Mouse (Mus musculus) embryonic facial prominence, embryonic 10.5 days (tissue): ENCODE measurements around the gene Nectin2. TPM values are rescaled to one million over a fixed set of nuclear protein-coding genes. Genes with fewer than 3 reads are reported as not detected.

Experiments
- DNase-seq: peaks from one replicate; pipeline ENCODE4 v3.0.0-alpha.2; 2017; ENCODE audit warnings: low spot score
- H3K27ac ChIP-seq: fragments of 300-500 bp; sonication (generic); replicated peaks from 2 replicates; pipeline ENCODE4 v1.5.1; 2016; ENCODE audit warnings: mild to moderate bottlenecking
- H3K27me3 ChIP-seq: fragments of 300-500 bp; sonication (generic); replicated peaks from 2 replicates; pipeline ENCODE4 v1.6.1; 2016; ENCODE audit warnings: low read depth, mild to moderate bottlenecking; ENCODE audit not compliant: poor library complexity, severe bottlenecking
- H3K36me3 ChIP-seq: fragments of 300-500 bp; sonication (generic); replicated peaks from 2 replicates; pipeline ENCODE4 v1.6.1; 2016; ENCODE audit warnings: mild to moderate bottlenecking, moderate library complexity
- H3K4me1 ChIP-seq: fragments of 300-500 bp; sonication (generic); 2 replicates; pipeline ENCODE4 v1.6.1; 2016
- H3K4me3 ChIP-seq: fragments of 300-500 bp; sonication (generic); 2 replicates; pipeline ENCODE4 v1.5.1; 2016; ENCODE audit warnings: mild to moderate bottlenecking, moderate library complexity
- H3K9me3 ChIP-seq: fragments of 300-500 bp; sonication (generic); 2 replicates; pipeline ENCODE4 v1.6.1; 2016; ENCODE audit warnings: mild to moderate bottlenecking
- WGBS: fragments of 180-500 bp; shearing (Covaris S2); methylation state at CpG from one replicate; pipeline ENCODE4 v1.1.7; 2016; 5-methylcytosine and 5-hydroxymethylcytosine counted together
- polyA plus RNA-seq: library from polyadenylated mRNA; unstranded; fragments of >200 nt; fragmentation: Nextera tagmentation; extraction: Ambion mirVana; gene quantifications from 2 replicates; pipeline ENCODE4 v1.2.1, GENCODE M21; 2016

Gene Nectin2
- polyA plus RNA-seq, 1 experiment from 2014 or later = 110 TPM

DNA sequence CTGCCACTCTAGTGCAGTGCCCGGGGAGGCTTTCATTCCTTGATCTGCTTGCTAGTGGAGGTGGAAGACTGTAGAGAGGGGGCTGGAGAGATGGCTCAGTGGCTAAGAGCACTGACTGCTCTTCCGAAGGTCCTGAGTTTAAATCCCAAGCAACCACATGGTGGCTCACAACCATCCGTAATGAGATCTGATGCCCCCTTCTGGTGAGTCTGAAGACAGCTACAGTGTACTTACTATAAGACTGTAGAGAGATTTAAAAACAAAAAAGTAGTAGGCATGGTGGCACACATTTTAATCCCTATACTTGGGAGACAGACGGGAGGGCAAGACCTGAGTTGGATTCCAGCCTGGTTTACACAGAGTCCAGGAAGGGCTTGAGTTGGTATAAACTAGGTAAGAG lies 37.9 kb downstream of the Nectin2 start:
- Histone ChIP-seq H3K4me3 (no peak overlapping the region), H3K4me1 (peaks cover 25% of the 10 kb centered on the region), H3K27ac (no peak overlapping the region), H3K27me3 (no peaks in the 10 kb centered on the region), H3K9me3 (no peaks in the 10 kb centered on the region), H3K36me3 (peaks cover 75% of the 10 kb centered on the region)
- no peak for DNase-seq
- WGBS = 82% methylated on average over 4 of the region's 4 CpGs

DNA sequence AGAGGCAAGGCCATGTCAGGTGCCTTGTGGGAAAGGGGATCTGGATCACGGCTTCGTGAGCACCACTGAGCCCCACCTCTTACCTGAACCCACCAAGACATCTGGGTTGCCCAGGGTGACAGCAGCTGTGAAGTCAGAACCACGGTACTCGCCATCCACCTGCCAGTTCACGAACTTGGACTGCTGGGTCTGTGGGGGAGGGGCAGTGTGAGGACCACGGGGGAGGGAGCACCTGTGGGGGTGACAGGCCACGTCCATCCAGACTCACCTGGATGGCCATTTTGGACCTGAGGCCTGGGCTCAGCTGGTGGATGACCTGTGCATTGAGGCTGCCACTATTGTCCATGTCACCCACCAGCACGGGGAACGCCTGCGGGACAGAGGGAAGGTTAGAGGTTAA lies 39.6 kb downstream of the Nectin2 start:
- no peaks in the 10 kb centered on the region for H3K9me3 ChIP-seq
- H3K4me1 ChIP-seq = peaks cover 15% of the 10 kb centered on the region
- no peaks in the 10 kb centered on the region for H3K27me3 ChIP-seq
- peaks cover 82% of the 10 kb centered on the region for H3K36me3 ChIP-seq
- WGBS = 94% methylated on average over 10 of the region's 10 CpGs
- no peak overlapping the region for H3K4me3 ChIP-seq
- no peak overlapping the region for H3K27ac ChIP-seq
- DNase-seq = no peak

DNA sequence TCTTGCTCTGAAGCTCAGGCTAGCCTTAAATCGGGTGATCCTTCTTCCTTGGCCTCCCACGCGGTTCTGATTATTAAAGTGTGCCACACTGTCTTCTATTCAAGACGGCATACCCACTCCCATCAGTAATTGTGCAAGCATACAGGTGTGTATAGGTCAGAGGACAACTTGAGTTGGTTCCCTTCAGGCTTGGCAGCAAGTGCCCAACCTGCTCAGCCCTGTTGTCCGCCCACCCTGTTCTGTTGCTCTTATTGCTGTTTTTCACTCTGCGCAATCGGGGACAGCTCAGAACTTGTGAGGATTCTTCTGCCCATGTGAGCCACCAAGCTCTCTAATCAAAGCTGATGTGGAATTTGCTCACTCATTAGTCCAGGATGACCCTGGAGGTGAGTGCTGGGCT lies 45.0 kb downstream of the Nectin2 start:
- Histone ChIP-seq H3K4me1 (peaks cover 14% of the 10 kb centered on the region), H3K9me3 (no peaks in the 10 kb centered on the region), H3K27ac (no peak overlapping the region), H3K27me3 (no peaks in the 10 kb centered on the region), H3K36me3 (peaks cover 88% of the 10 kb centered on the region), H3K4me3 (no peak overlapping the region)
- DNase-seq = no peak
- 91% methylated on average over 7 of the region's 7 CpGs for whole genome bisulfite sequencing

DNA sequence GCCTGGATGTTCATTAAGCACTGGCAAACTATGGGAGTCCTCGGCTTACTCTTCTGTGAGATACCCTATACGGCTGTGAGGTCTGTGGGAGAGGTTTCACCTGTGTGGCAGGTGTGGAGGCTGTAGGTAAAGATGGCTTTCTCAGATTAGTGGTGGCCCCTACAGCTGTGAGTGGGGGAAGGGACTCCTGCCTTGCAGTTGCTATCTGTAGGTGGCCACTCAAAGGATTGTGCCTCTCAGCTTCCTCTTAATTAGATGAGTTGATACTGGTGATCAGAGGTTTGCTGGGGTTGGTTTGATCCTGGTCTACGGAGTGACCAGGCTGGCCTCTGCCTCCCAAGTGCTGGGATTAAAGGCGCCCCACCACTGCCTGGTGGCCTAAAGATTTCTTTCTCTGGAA lies 45.8 kb downstream of the Nectin2 start:
- Histone ChIP-seq H3K36me3 (peaks cover 80% of the 10 kb centered on the region), H3K4me1 (peaks cover 18% of the 10 kb centered on the region), H3K4me3 (no peak overlapping the region), H3K27ac (no peak overlapping the region), H3K9me3 (no peaks in the 10 kb centered on the region), H3K27me3 (no peaks in the 10 kb centered on the region)
- WGBS = 96% methylated on average over 4 of the region's 4 CpGs
- no peak for DNase-seq

GRCm38 (mm10) chr7:19702859-19703555 lies 47.3 kb downstream of the Nectin2 start:
- Histone ChIP-seq H3K36me3 (peaks cover 66% of the 10 kb centered on the region), H3K9me3 (no peaks in the 10 kb centered on the region), H3K4me1 (peaks cover 32% of the 10 kb centered on the region), H3K27me3 (no peaks in the 10 kb centered on the region), H3K27ac (no peak overlapping the region), H3K4me3 (no peak overlapping the region)
- WGBS = 89% methylated on average over 16 of the region's 16 CpGs
- DNase-seq = no peak

DNA sequence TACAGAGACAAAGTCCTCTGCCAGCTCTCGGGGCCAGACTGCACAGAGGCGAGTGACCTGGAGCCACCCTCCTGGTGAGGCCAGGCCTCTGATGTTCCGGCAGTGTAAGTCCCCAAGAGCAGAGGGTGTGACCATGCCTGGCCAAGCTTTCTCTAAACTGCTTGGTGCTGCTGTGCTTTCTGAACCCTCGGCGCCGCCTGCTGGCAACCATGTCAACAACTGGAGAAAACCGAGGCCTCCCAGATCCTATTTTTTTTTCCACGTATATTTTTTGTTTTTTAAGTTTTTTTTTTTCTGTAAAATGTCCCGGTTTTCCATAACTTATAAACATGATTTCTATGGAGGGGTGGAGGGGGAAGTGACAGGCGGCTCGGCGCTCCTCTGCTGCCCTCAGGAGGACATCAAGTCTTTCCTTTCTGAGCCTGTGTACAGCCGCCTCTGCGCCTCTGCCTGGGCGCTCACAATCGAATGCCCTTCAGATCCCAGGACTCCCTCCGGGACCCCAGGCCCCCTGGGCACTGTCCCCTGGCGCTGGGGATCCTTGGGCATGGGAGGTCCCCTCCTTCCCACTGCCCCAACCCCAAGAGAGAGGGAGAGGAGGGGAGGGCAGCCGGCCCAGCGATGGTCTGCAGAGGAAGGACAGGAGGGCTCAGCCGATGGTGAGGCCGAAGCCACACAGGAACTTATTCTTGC lies 49.1 kb downstream of the Nectin2 start:
- 29% methylated on average over 22 of the region's 22 CpGs for WGBS

DNA sequence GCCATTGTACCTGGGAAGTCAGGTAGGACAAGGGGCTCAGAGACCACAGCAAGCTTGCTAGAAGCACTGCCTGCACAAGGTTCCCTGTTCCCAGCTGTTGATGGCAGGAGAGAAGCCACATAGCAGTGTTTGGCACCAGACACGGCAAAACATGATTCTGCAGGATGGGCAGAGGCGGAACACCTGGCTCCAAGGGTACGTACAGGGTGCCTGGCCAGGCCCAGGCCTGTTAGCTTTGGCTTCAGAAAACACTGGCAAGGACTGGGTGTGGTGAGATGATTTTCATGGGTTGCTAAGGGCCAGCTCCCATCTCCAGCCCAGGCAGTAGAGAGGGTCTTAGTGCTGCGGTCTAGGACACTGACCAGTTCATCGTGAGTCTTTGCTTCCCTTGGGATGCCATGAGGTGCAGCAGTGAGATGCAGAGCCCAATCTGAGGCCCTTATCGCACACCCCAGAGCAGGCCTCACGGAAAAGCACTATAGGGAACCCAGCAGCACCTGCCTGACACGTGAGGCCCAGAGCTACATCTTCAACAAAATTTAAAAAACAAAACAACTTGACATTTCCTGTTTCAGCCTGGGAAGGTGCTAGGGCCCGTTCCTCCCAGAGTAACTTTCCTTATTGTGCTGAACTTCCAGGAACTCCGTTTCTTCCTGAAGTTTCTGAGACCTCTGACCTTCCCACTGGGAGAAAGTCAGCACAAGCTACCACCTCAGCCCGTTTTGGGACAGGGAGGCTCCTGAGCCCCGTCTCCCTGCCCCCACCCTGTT lies 49.8 kb downstream of the Nectin2 start:
- Histone ChIP-seq H3K27me3 (no peaks in the 10 kb centered on the region), H3K9me3 (peaks cover 10% of the 10 kb centered on the region), H3K27ac (peak overlapping the region; percentile 31; the same call in 1 of the 2 replicates), H3K4me3 (peak overlapping the region; percentile 21; the same call in 1 of the 2 replicates), H3K36me3 (peaks cover 63% of the 10 kb centered on the region), H3K4me1 (peaks cover 36% of the 10 kb centered on the region)
- WGBS = 63% methylated on average over 12 of the region's 12 CpGs
- DNase-seq = no peak

More for the DNA sequence above, 49.1 kb downstream of the Nectin2 start:
- Histone ChIP-seq H3K9me3 (peaks cover 8% of the 10 kb centered on the region), H3K4me3 (peak overlapping the region; percentile 14; the same call in 1 of the 2 replicates), H3K27me3 (no peaks in the 10 kb centered on the region), H3K36me3 (peaks cover 62% of the 10 kb centered on the region), H3K4me1 (peaks cover 36% of the 10 kb centered on the region), H3K27ac (peak overlapping the region; percentile 66)
- peak; percentile 78 for DNase-seq

GRCm38 (mm10) chr7:19699827-19700148 lies 50.5 kb downstream of the Nectin2 start:
- H3K27ac ChIP-seq = no peak overlapping the region
- peak overlapping the region; percentile 57; the same call in 1 of the 2 replicates for H3K4me3 ChIP-seq
- H3K27me3 ChIP-seq = no peaks in the 10 kb centered on the region
- peaks cover 56% of the 10 kb centered on the region for H3K36me3 ChIP-seq
- peaks cover 36% of the 10 kb centered on the region for H3K4me1 ChIP-seq
- 81% methylated on average over 4 of the region's 4 CpGs for WGBS
- no peak for DNase-seq
- peaks cover 10% of the 10 kb centered on the region for H3K9me3 ChIP-seq

DNA sequence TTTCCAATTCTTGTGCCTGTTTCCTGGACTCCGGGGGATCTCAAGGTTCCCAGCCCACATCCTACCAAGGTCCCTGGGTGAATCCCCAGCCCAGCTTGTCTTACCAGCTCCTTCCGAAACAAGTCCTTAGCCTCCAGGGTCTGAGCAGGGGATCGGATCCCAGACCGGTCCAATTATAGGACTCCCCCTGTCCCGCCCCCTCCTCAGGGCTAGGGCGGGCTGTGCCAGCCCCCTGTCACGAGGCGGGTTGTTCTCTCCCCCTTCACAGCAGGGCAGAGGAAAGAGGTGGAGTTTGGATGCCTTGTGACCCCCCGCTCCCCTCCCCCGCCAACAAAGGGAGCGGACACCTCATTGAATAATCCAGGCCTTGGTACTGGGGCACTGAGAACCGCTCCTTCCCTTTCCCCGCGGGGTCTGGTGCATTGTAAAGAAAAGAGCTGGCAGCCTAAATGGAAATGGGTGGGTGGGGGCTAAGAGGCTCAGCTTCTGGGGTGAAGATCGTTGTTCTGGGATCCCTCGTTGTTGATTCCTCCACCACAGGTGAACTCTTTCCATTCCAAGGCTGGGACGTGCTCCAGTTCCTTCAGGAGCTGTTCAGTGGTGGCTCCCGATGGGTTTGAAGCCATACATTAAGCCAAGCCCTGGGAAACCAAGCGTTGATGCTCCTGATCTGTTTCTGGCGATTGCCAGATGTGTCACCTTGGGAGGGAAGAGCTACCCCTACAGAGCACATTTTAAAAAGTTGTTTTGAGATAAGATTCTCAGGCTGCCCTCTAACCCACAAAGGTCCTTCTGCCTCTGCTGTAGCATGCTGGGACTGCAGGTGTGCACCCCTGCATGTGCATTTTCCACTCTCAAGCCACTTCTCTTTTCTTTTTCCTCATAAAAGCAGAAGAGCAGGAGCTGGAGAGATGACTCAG lies 51.1 kb downstream of the Nectin2 start, which contains the start of gene Apoe:
Gene Apoe, minus strand, starts transcription at position 282 of the 920 bp plus-strand sequence.
- DNase-seq = peak; percentile 78
- H3K4me1 ChIP-seq = peaks cover 36% of the 10 kb centered on the region
- 2% methylated on average over 20 of the region's 20 CpGs for WGBS
- peak within 1 kb of the TSS; percentile 57 for H3K4me3 ChIP-seq
- peaks cover 10% of the 10 kb centered on the region for H3K9me3 ChIP-seq
- H3K27me3 ChIP-seq = no peaks in the 10 kb centered on the region
- peak within 1 kb of the TSS; percentile 73 for H3K27ac ChIP-seq
- H3K36me3 ChIP-seq = peaks cover 50% of the 10 kb centered on the region

- H3K27ac ChIP-seq = peak overlapping the region; percentile 73
Observed at GRCm38 (mm10) chr7:19697949-19698906, 52.1 kb downstream of the Nectin2 start.

DNA sequence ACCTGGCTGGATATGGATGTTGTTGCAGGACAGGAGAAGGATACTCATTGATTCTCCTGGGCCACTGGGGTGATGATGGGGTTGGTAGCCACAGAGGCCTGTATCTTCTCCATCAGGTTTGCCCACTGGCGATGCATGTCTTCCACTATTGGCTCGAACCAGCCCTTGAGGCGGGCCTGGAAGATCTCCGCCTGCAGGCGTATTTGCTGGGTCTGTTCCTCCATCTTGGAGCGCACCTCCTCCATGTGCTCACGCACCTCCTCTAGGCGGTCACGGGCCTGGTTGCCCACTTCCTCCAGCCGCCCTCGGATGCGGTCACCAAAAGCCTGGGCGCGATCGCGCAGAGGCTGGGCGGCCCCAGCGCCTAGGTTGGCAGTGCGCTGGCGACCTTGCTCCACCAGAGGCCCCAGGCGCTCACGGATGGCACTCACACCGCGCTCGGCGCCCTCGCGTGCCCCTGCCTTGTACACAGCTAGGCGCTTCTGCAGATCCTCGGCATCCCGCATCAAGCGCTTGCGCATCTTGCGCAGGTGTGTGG lies 53.9 kb downstream of the Nectin2 start:
- WGBS = 92% methylated on average over 34 of the region's 34 CpGs
- H3K4me1 ChIP-seq = peaks cover 56% of the 10 kb centered on the region

More at GRCm38 (mm10) chr7:19697949-19698906, 52.1 kb downstream of the Nectin2 start:
- H3K9me3 ChIP-seq = peaks cover 10% of the 10 kb centered on the region
- H3K4me3 ChIP-seq = peak overlapping the region; percentile 57
- WGBS = 3% methylated on average over 28 of the region's 28 CpGs
- H3K27me3 ChIP-seq = no peaks in the 10 kb centered on the region
- peak; percentile 78 for DNase-seq
- peaks cover 44% of the 10 kb centered on the region for H3K4me1 ChIP-seq
- H3K36me3 ChIP-seq = peaks cover 41% of the 10 kb centered on the region

More for the DNA sequence above, 53.9 kb downstream of the Nectin2 start:
- Histone ChIP-seq H3K4me3 (no peak overlapping the region), H3K36me3 (peaks cover 23% of the 10 kb centered on the region), H3K27me3 (no peaks in the 10 kb centered on the region), H3K9me3 (peaks cover 11% of the 10 kb centered on the region), H3K27ac (no peak overlapping the region)
- DNase-seq = no peak
